Mouse (Mus musculus) embryonic fibroblast, embryonic 13.5 days (primary cell): ENCODE data around the gene Casp3.

Source experiments
- CTCF ChIP-seq: IDR thresholded peaks from 2 replicates; pipeline ENCODE4 v1.5.1; 2011; ENCODE audit warnings: mild to moderate bottlenecking, control low read depth, low read length, moderate library complexity, borderline replicate concordance; ENCODE audit not compliant: insufficient read depth
- POLR2A ChIP-seq: IDR thresholded peaks from 2 replicates; pipeline ENCODE4 v1.6.1; 2011; ENCODE audit warnings: low read depth, mild to moderate bottlenecking, control low read depth, low read length, moderate library complexity

- no peak for TF ChIP-seq CTCF
- TF ChIP-seq POLR2A, result no peak
Measured at GRCm38 (mm10) chr8:46630422-46630821, 13.3 kb downstream of the Casp3 start.
